Mouse (Mus musculus) liver, adult 2 months (tissue): Measurements from ENCODE around the gene Irs3.

Experiments used
- CTCF ChIP-seq: fragments of 200-500 bp; IDR thresholded peaks from 2 replicates; pipeline ENCODE4 v1.5.1; 2011; ENCODE audit warnings: low read depth, low read length, control low read depth
- POLR2A ChIP-seq: fragments of 200-500 bp; IDR thresholded peaks from 2 replicates; pipeline ENCODE4 v1.6.1; 2011; ENCODE audit warnings: low read length, control low read depth; ENCODE audit not compliant: insufficient read depth; ENCODE audit errors: extremely low read depth

GRCm38 (mm10) chr5:137607860-137608653, 37.5 kb downstream of the Irs3 start:
- TF ChIP-seq CTCF (no peak), POLR2A (no peak)
